Mouse (Mus musculus) midbrain, embryonic 11.5 days (tissue): ENCODE data around the gene Zc3h10. TPM values are rescaled to one million over a fixed set of nuclear protein-coding genes. Genes with fewer than 3 reads are reported as not detected.

Experiments
- ATAC-seq: fragments of 200-750 bp; cut with Nextera tagmentation; 2 replicates; pipeline ENCODE4 v1.8.0; 2017; ENCODE audit warnings: moderate TSS enrichment, moderate library complexity; ENCODE audit not compliant: low FRiP score
- DNase-seq: peaks from one replicate; pipeline ENCODE4 v3.0.0; 2015; ENCODE audit warnings: low spot score; ENCODE audit errors: missing footprints
- H3K27ac ChIP-seq: fragments of 300-500 bp; sonication (generic); 2 replicates; pipeline ENCODE4 v1.5.1; 2014; ENCODE audit warnings: low read depth, low read length
- H3K27me3 ChIP-seq: fragments of 300-500 bp; sonication (generic); 2 replicates; pipeline ENCODE4 v1.6.1; 2014; ENCODE audit warnings: mild to moderate bottlenecking, low read length, moderate library complexity, mixed read lengths; ENCODE audit not compliant: control insufficient read depth, insufficient read depth
- H3K36me3 ChIP-seq: fragments of 300-500 bp; sonication (generic); 2 replicates; pipeline ENCODE4 v1.6.1; 2014; ENCODE audit warnings: mild to moderate bottlenecking, low read length, moderate library complexity, mixed read lengths; ENCODE audit not compliant: control insufficient read depth, insufficient read depth
- H3K4me1 ChIP-seq: fragments of 300-500 bp; sonication (generic); 2 replicates; pipeline ENCODE4 v1.6.1; 2014; ENCODE audit warnings: low read length; ENCODE audit not compliant: control insufficient read depth, insufficient read depth
- H3K4me2 ChIP-seq: fragments of 300-500 bp; sonication (generic); 2 replicates; pipeline ENCODE4 v1.6.1; 2014; ENCODE audit warnings: mild to moderate bottlenecking, moderate library complexity
- H3K4me3 ChIP-seq: fragments of 300-500 bp; sonication (generic); 2 replicates; pipeline ENCODE4 v1.5.1; 2014; ENCODE audit warnings: low read depth, low read length
- H3K9ac ChIP-seq: fragments of 300-500 bp; sonication (generic); 2 replicates; pipeline ENCODE4 v1.6.1; 2014; ENCODE audit warnings: low read length
- H3K9me3 ChIP-seq: fragments of 300-500 bp; sonication (generic); 2 replicates; pipeline ENCODE4 v1.6.1; 2016; ENCODE audit warnings: low read length; ENCODE audit not compliant: control insufficient read depth
- WGBS: fragments of 180-500 bp; shearing (Covaris S2); extraction: QIAGEN DNeasy Blood & Tissue Kit; methylation state at CpG from one replicate; pipeline ENCODE4 v1.1.7; 2014; 5-methylcytosine and 5-hydroxymethylcytosine counted together
- polyA plus RNA-seq: library from polyadenylated mRNA; unstranded; fragments of >200 nt; fragmentation: Nextera tagmentation; extraction: Ambion mirVana; gene quantifications from 2 replicates; pipeline ENCODE4 v1.2.1, GENCODE M21; 2014

Zc3h10 gene
- polyA plus RNA-seq, 1 experiment from 2014 or later: 19.0 TPM

GRCm38 (mm10) chr10:128587120-128587519, 39.5 kb upstream of the Zc3h10 start:
- Histone ChIP-seq H3K9me3 (no peaks in the 10 kb centered on the region), H3K27ac (no peak overlapping the region), H3K4me1 (peaks cover 5% of the 10 kb centered on the region; the same call in 1 of the 2 replicates), H3K27me3 (peaks cover 32% of the 10 kb centered on the region), H3K4me3 (no peak overlapping the region), H3K9ac (no peak overlapping the region), H3K4me2 (no peak overlapping the region), H3K36me3 (no peaks in the 10 kb centered on the region)
- WGBS: 64% methylated on average over 4 of the region's 4 CpGs
- ATAC-seq (no peak), DNase-seq (no peak)

GRCm38 (mm10) chr10:128586546-128586945, 39.0 kb upstream of the Zc3h10 start:
- Histone ChIP-seq H3K36me3 (no peaks in the 10 kb centered on the region), H3K9me3 (no peaks in the 10 kb centered on the region), H3K27me3 (peaks cover 32% of the 10 kb centered on the region), H3K4me3 (no peak overlapping the region), H3K9ac (no peak overlapping the region), H3K27ac (no peak overlapping the region), H3K4me1 (peaks cover 5% of the 10 kb centered on the region; the same call in 1 of the 2 replicates), H3K4me2 (no peak overlapping the region)
- DNase-seq (no peak), ATAC-seq (no peak)
- 10% methylated on average over 1 of the region's 1 CpGs for WGBS

- Histone ChIP-seq H3K4me1 (peaks cover 4% of the 10 kb centered on the region; the same call in 1 of the 2 replicates), H3K4me2 (no peak overlapping the region), H3K9me3 (no peaks in the 10 kb centered on the region), H3K27ac (no peak overlapping the region), H3K9ac (no peak overlapping the region), H3K27me3 (peaks cover 28% of the 10 kb centered on the region), H3K36me3 (no peaks in the 10 kb centered on the region), H3K4me3 (no peak overlapping the region)
- ATAC-seq (no peak), DNase-seq (no peak)
- 12% methylated on average over 4 of the region's 4 CpGs for WGBS
Observed at GRCm38 (mm10) chr10:128584386-128584785, 36.8 kb upstream of the Zc3h10 start.

- no peak overlapping the region for H3K27ac ChIP-seq
- ATAC-seq: no peak
- H3K9me3 ChIP-seq: no peaks in the 10 kb centered on the region
- WGBS: 20% methylated on average over 7 of the region's 7 CpGs
- no peak for DNase-seq
- H3K4me3 ChIP-seq: no peak overlapping the region
- peaks cover 21% of the 10 kb centered on the region for H3K27me3 ChIP-seq
- H3K4me1 ChIP-seq: no peaks in the 10 kb centered on the region
- no peaks in the 10 kb centered on the region for H3K36me3 ChIP-seq
- H3K4me2 ChIP-seq: no peak overlapping the region
- H3K9ac ChIP-seq: no peak overlapping the region
Observed at GRCm38 (mm10) chr10:128583644-128584043, 36.1 kb upstream of the Zc3h10 start.

- Histone ChIP-seq H3K27ac (no peak overlapping the region), H3K36me3 (no peaks in the 10 kb centered on the region), H3K4me3 (no peak overlapping the region), H3K27me3 (no peaks in the 10 kb centered on the region), H3K9ac (no peak overlapping the region), H3K4me1 (no peaks in the 10 kb centered on the region), H3K4me2 (no peak overlapping the region), H3K9me3 (no peaks in the 10 kb centered on the region; the same call in 1 of the 2 replicates)
- 88% methylated on average over 4 of the region's 4 CpGs for WGBS
- ATAC-seq (no peak), DNase-seq (no peak)
Observed at GRCm38 (mm10) chr10:128579731-128580130, 32.2 kb upstream of the Zc3h10 start.

GRCm38 (mm10) chr10:128579298-128579697, 31.7 kb upstream of the Zc3h10 start:
- Histone ChIP-seq H3K9me3 (no peaks in the 10 kb centered on the region; the same call in 1 of the 2 replicates), H3K4me2 (no peak overlapping the region), H3K9ac (no peak overlapping the region), H3K27ac (no peak overlapping the region), H3K27me3 (no peaks in the 10 kb centered on the region), H3K4me1 (no peaks in the 10 kb centered on the region), H3K4me3 (no peak overlapping the region), H3K36me3 (no peaks in the 10 kb centered on the region)
- WGBS: 77% methylated on average over 3 of the region's 3 CpGs
- ATAC-seq: no peak
- no peak for DNase-seq

GRCm38 (mm10) chr10:128578330-128578729, 30.8 kb upstream of the Zc3h10 start:
- H3K27ac ChIP-seq: no peak overlapping the region
- no peak overlapping the region for H3K9ac ChIP-seq
- H3K36me3 ChIP-seq: no peaks in the 10 kb centered on the region
- ATAC-seq (no peak), DNase-seq (no peak)
- WGBS: 81% methylated on average over 11 of the region's 11 CpGs
- H3K4me2 ChIP-seq: no peak overlapping the region
- no peaks in the 10 kb centered on the region for H3K4me1 ChIP-seq
- no peak overlapping the region for H3K4me3 ChIP-seq
- no peaks in the 10 kb centered on the region; the same call in 1 of the 2 replicates for H3K9me3 ChIP-seq
- no peaks in the 10 kb centered on the region for H3K27me3 ChIP-seq

- Histone ChIP-seq H3K4me1 (no peaks in the 10 kb centered on the region), H3K4me2 (no peak overlapping the region), H3K4me3 (no peak overlapping the region), H3K9ac (no peak overlapping the region), H3K27ac (no peak overlapping the region), H3K27me3 (no peaks in the 10 kb centered on the region), H3K36me3 (no peaks in the 10 kb centered on the region), H3K9me3 (no peaks in the 10 kb centered on the region; the same call in 1 of the 2 replicates)
- DNase-seq (no peak), ATAC-seq (no peak)
- WGBS: 98% methylated on average over 2 of the region's 2 CpGs
Observed at GRCm38 (mm10) chr10:128575063-128575462, 27.5 kb upstream of the Zc3h10 start.

GRCm38 (mm10) chr10:128565788-128566531, 18.4 kb upstream of the Zc3h10 start, which contains the start of gene Pa2g4:
Gene Pa2g4, minus strand, starts transcription at chr10:128565987.
- peak within 1 kb of the TSS; percentile 90 for H3K9ac ChIP-seq
- DNase-seq (peak; percentile 99), ATAC-seq (peak; percentile 98)
- WGBS: under 1% methylated on average over 57 of the region's 58 CpGs
- peaks cover 14% of the 10 kb centered on the region for H3K36me3 ChIP-seq
- H3K4me2 ChIP-seq: peak within 1 kb of the TSS; percentile 96
- no peaks in the 10 kb centered on the region for H3K27me3 ChIP-seq
- peak within 1 kb of the TSS; percentile 90 for H3K27ac ChIP-seq
- peaks cover 14% of the 10 kb centered on the region for H3K4me1 ChIP-seq
- H3K9me3 ChIP-seq: no peaks in the 10 kb centered on the region
- H3K4me3 ChIP-seq: peak within 1 kb of the TSS; percentile 89
